Mouse (Mus musculus): ENCODE measurements around the gene Tpst1.

The Tpst1 gene

GRCm38 (mm10) chr5:130089626-130090393 is 16.7 kb downstream of the Tpst1 start:
- no peak for DNase-seq

DNA sequence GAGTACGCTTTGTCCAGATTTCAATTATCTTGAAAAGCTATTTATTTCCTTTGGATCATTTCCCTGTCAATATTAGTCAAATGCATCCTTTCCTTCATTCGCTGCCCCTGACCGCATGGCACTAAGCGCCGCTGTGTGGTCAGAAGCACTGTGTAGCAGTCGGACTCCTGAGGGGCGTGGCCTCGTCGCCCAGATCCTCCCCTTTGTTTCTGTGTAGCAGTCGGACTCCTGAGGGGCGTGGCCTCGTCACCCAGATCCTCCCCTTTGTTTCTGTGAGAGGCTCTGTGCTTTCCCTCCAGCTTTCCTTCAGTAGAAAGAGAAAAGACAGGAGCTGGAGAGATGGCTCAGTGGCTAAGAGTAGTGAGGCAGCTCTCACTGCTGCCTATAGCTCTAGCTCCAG is 23.6 kb downstream of the Tpst1 start:
- DNase-seq, result no peak

DNA sequence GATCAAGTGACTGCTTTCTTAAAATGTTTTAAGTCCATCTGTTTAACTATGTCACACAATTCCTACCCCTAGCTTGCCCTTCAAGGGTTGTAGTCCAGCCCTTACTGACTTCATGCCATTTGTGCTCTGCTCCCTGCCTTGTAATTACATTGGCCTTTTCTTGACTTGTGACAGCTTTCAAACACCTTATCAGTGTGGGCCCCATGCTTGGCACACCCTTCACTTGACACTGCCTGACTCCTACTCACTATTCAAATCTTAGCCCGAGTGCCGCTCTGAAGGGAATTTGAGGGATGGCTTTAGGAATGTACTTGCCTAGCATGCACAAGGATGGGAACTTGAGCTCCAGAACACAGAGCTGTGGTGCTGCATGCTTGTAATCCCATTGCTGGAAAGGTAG is 24.7 kb downstream of the Tpst1 start:
- no peak for DNase-seq

DNA sequence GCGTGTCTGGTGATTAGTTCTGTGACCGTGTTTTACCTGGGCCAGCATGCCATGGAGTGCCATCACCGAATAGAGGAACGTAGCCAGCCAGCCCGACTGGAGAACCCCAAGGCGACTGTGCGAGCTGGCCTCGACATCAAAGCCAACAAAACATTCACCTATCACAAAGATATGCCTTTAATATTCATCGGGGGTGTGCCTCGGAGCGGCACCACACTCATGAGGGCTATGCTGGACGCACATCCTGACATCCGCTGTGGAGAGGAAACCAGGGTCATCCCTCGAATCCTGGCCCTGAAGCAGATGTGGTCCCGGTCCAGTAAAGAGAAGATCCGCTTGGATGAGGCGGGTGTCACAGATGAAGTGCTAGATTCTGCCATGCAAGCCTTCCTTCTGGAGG is 28.6 kb downstream of the Tpst1 start:
- DNase-seq, result no peak

DNA sequence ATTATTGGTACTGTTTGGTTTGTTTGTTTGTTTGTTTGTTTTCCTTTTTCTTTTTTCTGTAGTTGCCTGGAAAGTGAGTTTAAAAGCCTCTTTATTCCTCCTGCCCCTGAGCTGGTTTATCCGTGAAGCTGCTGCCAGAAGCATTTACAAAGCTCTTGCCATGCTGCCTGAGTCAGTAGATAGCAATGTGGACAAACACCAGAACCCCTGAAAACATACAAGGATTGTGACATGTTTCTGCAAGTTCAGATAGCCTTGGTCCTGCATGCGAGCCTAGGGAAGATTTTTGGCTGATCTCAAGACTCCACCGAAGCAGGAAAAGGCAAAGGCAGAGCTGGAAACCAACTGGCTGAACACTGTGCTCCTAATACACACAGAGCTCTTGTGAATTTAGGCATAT is 36.2 kb downstream of the Tpst1 start:
- no peak for DNase-seq

GRCm38 (mm10) chr5:130110632-130111464 is 37.7 kb downstream of the Tpst1 start:
- DNase-seq, result no peak

DNA sequence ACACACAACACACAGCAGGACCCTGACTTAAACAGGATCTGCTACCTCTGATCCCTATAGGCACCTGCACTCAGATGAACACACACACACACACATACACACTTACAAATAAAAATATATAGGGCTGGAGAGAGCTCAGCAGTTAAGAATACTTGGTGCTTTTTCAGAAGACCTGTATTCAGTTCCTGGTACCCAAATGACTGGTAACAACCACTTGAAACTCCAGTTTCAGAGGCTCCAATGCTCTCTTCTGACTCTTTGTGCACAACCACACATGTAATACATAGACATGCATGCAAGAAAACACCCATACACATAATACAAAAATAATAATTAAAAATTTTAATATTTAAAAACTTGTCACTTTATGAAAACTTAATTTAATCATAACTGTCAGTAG is 39.5 kb downstream of the Tpst1 start:
- no peak for DNase-seq

DNA sequence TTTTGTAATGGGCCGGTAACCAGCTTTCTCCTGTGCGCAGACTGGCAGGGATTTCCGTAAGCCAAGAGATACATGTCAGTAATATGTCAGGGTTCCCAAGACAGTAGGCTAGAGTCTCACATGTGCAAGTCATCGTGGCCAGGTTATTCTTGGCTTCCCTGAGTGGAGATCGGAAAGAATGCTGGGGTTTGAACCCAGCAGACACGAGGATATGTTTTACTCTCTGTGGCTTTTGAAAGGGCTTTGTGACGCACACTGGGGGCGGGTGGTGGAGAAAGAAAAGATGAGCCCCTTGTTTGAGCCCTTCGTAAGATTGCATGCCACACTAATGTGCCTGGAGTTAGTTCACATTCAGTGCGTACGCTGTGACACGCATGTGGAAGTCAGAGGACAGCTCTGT is 43.0 kb downstream of the Tpst1 start:
- DNase-seq, result no peak

GRCm38 (mm10) chr5:130116857-130117256 is 43.7 kb downstream of the Tpst1 start:
- DNase-seq, result no peak

DNA sequence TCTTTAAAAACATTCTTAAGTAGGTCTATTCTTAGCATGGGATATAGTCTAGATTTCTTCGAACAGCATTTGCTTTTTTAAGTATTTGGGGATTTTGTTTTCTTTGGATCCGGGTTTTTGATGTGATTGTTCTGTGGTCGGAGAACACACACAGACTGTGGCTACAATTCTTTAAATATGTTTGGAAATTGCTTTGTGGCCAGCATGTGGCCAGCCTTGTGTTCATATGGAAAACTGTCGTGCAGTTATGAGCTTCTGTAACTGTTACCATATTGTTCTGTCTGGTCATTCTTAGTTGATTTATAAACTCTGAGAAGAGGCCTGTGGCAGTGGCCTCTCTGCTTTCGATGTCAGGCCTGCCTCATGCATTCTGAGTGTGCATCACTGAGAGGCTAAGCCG is 44.8 kb downstream of the Tpst1 start:
- no peak for DNase-seq

GRCm38 (mm10) chr5:130119236-130119635 is 46.1 kb downstream of the Tpst1 start:
- no peak for DNase-seq

GRCm38 (mm10) chr5:130120070-130120736 is 47.1 kb downstream of the Tpst1 start:
- no peak for DNase-seq

DNA sequence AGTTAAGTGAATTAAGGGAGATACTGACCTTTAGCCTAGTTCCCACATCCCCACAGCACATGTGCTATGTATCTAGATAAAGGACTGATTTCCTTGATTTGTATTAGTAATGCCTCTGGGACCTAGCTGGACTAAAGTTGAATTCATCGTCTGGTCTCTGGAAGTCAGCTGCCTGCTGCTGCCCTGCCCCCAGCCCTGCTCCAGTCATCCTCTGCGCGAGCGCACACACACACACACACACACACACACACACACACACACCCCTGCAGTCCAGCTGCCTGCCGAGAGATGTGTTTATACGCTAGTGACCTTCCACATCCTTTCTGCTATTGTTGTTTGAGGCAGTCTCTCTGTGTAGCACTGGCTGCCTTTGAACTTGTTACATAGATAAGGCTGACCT is 47.8 kb downstream of the Tpst1 start:
- DNase-seq, result no peak

- no peak for DNase-seq
These were observed 49.2 kb downstream of the Tpst1 start for GRCm38 (mm10) chr5:130122355-130122754.

DNA sequence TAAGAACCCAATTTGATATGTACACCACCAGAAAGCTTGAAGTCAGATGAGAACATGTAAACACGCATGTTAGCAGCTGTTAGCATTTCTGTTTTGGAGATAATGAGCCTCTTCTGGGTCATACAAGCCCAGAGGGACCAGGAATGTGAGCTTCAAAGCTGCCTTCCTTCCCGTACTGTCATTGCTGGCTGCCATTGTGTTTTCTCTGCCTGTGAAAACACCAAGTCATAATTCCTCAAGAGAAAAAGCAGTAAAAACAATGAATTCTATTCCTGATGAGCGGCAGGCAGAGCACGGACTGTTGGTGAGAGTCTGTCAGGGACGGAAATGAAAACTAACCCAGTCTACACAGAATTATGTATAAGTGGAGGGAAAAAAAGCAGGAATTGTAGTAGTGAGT is 51.1 kb downstream of the Tpst1 start:
- DNase-seq, result no peak

- DNase-seq, result no peak
These were observed 55.8 kb downstream of the Tpst1 start for GRCm38 (mm10) chr5:130128686-130129523.

DNA sequence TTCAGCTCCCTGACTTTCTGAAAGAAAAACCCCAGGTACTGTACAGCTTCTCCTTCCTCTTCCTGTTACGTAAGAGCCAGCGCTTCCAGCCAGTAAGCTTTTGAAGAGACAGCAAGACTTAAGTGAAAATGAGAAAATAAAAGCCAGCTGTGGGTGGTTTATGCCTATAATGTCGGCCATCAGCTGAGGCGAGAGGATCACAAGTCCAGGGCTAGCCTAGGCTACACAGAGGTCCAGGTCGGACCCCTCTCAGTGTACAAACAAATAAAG is 56.3 kb downstream of the Tpst1 start:
- no peak for DNase-seq

- DNase-seq, result no peak
These were observed 63.5 kb downstream of the Tpst1 start for GRCm38 (mm10) chr5:130136597-130136996.

- DNase-seq, result peak; percentile 69
These were observed 66.3 kb downstream of the Tpst1 start for GRCm38 (mm10) chr5:130139393-130139792.

GRCm38 (mm10) chr5:130141138-130141537 is 68.0 kb downstream of the Tpst1 start:
- no peak for DNase-seq

DNA sequence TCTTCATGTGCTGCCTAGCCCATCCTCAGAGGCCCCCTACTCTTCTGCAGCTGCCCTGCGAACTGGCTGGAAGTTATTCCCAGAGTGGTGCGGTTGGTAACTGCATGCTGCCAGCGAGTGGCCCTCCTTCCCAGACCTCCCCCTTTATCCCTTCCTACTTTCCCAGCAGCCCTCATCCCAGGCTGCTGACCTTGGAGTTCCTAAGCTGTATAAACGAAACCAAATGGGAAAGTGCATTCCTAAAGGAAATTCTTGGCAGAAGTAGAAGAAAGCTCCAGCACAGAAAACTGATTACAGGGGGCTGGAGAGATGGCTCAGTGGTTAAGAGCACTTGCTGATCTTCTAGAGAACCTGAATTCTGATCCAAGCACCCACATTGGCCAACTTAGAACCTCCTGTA is 68.9 kb downstream of the Tpst1 start:
- no peak for DNase-seq

GRCm38 (mm10) chr5:130143101-130143500 is 70.0 kb downstream of the Tpst1 start:
- no peak for DNase-seq

GRCm38 (mm10) chr5:130143977-130144333 is 70.8 kb downstream of the Tpst1 start:
- DNase-seq, result peak; percentile 56
